Comparison of ENCODE assay signal across 30 mouse cellular contexts in genomic region chr3:107581103-107582010, GRCm38 (mm10). TPM values are rescaled to one million over a fixed set of nuclear protein-coding genes. Genes with fewer than 3 reads are reported as not detected.
DNase-seq lines count a peak whose midpoint lies in the region; ATAC-seq and TF ChIP-seq lines count a peak whose summit lies in the region.
"Had no signal": no experiment of that assay in that cellular context is flagged by ENCODE, and none has a peak within 500 bp of the region (broad histone marks: within the 10 kb centered on the region; RNA-seq: fewer than 3 reads in every experiment).

No protein-coding gene starts in this region.

- no peaks in the 10 kb centered on the region for H3K9me3 ChIP-seq in forebrain, embryonic 11.5 days (ENCODE audit: control insufficient read depth, low read length)
- no peaks in the 10 kb centered on the region for H3K9me3 ChIP-seq in forebrain, embryonic 15.5 days
- H3K9me3 ChIP-seq in midbrain, embryonic 11.5 days (ENCODE audit: control insufficient read depth, low read length) = no peaks in the 10 kb centered on the region
- H3K9me3 ChIP-seq in midbrain, postnatal 0 days (ENCODE audit: low read length) = no peaks in the 10 kb centered on the region
- H3K9me3 ChIP-seq in embryonic facial prominence, embryonic 12.5 days = no peaks in the 10 kb centered on the region
- H3K9me3 ChIP-seq in limb, embryonic 12.5 days = no peaks in the 10 kb centered on the region
- H3K9me3 ChIP-seq: heart, embryonic 12.5 days; hindbrain, embryonic 10.5 days; midbrain, embryonic 12.5 days; stomach, embryonic 15.5 days had no signal

- WGBS in forebrain, embryonic 11.5 days = 2% methylated on average over 15 of the region's 15 CpGs
- 4% methylated on average over 15 of the region's 15 CpGs for WGBS in forebrain, embryonic 15.5 days
- 3% methylated on average over 15 of the region's 15 CpGs for WGBS in midbrain, embryonic 11.5 days
- 7% methylated on average over 15 of the region's 15 CpGs for WGBS in midbrain, postnatal 0 days
- 4% methylated on average over 15 of the region's 15 CpGs for WGBS in embryonic facial prominence, embryonic 12.5 days
- WGBS in limb, embryonic 12.5 days = 3% methylated on average over 15 of the region's 15 CpGs

- ATAC-seq in forebrain, embryonic 11.5 days (replicated peaks; ENCODE audit: low FRiP score) = no peak
- ATAC-seq in forebrain, embryonic 15.5 days (replicated peaks) = no peak
- no peak for ATAC-seq in midbrain, embryonic 11.5 days (ENCODE audit: low FRiP score)
- no peak for ATAC-seq in midbrain, postnatal 0 days (ENCODE audit: low FRiP score)
- no peak for ATAC-seq in embryonic facial prominence, embryonic 12.5 days (ENCODE audit: insufficient number of reproducible peaks, insufficient read depth, low FRiP score, low TSS enrichment)
- ATAC-seq in limb, embryonic 12.5 days (ENCODE audit: insufficient number of reproducible peaks, insufficient read depth, low FRiP score, low TSS enrichment, low read depth) = no peak
- ATAC-seq: CD4-positive, CD25-positive, alpha-beta regulatory T cell, adult 4 months; liver, postnatal 0 days; lung, postnatal 0 days had no signal

- H3K36me3 ChIP-seq in forebrain, embryonic 11.5 days (ENCODE audit: control insufficient read depth, insufficient read depth, low read length) = no peaks in the 10 kb centered on the region
- no peaks in the 10 kb centered on the region for H3K36me3 ChIP-seq in forebrain, embryonic 15.5 days
- H3K36me3 ChIP-seq in midbrain, embryonic 11.5 days (ENCODE audit: control insufficient read depth, insufficient read depth, low read length) = no peaks in the 10 kb centered on the region
- H3K36me3 ChIP-seq in midbrain, postnatal 0 days (ENCODE audit: insufficient read depth, low read length) = no peaks in the 10 kb centered on the region
- no peaks in the 10 kb centered on the region for H3K36me3 ChIP-seq in embryonic facial prominence, embryonic 12.5 days
- no peaks in the 10 kb centered on the region for H3K36me3 ChIP-seq in limb, embryonic 12.5 days
- H3K36me3 ChIP-seq: heart, embryonic 12.5 days; hindbrain, embryonic 10.5 days; midbrain, embryonic 12.5 days; stomach, embryonic 15.5 days had no signal

- H3K4me1 ChIP-seq in forebrain, embryonic 11.5 days (replicated peaks; ENCODE audit: control insufficient read depth, insufficient read depth, low read length) = 0 out of 2 replicates have a peak, but pooled peaks cover 5% of the 10 kb centered on the region
- H3K4me1 ChIP-seq in forebrain, embryonic 15.5 days = peaks cover 13% of the 10 kb centered on the region
- 0 out of 2 replicates have a peak, but pooled peaks cover 4% of the 10 kb centered on the region for H3K4me1 ChIP-seq in midbrain, embryonic 11.5 days (ENCODE audit: control insufficient read depth, insufficient read depth, low read length)
- no peaks in the 10 kb centered on the region for H3K4me1 ChIP-seq in midbrain, postnatal 0 days (ENCODE audit: insufficient read depth, low read length)
- H3K4me1 ChIP-seq in embryonic facial prominence, embryonic 12.5 days = peaks cover 31% of the 10 kb centered on the region; the same call in 1 of the 2 replicates
- H3K4me1 ChIP-seq in limb, embryonic 12.5 days (replicated peaks) = peaks cover 48% of the 10 kb centered on the region

- H3K4me2 ChIP-seq in forebrain, embryonic 11.5 days (ENCODE audit: low read depth, low read length, severe bottlenecking) = no peak overlapping the region
- no peak overlapping the region for H3K4me2 ChIP-seq in forebrain, embryonic 15.5 days (replicated peaks)
- H3K4me2 ChIP-seq in midbrain, embryonic 11.5 days = no peak overlapping the region
- H3K4me2 ChIP-seq in midbrain, postnatal 0 days (ENCODE audit: low read depth, low read length, poor library complexity, severe bottlenecking) = no peak overlapping the region
- H3K4me2 ChIP-seq in embryonic facial prominence, embryonic 12.5 days (replicated peaks) = peak overlapping the region; percentile 76
- H3K4me2 ChIP-seq in limb, embryonic 12.5 days = peak overlapping the region; percentile 81
- H3K4me2 ChIP-seq: heart, embryonic 12.5 days; midbrain, embryonic 12.5 days; stomach, embryonic 15.5 days had no signal

- no peak overlapping the region for H3K27ac ChIP-seq in forebrain, embryonic 11.5 days (ENCODE audit: low read depth, low read length)
- no peak overlapping the region for H3K27ac ChIP-seq in forebrain, embryonic 15.5 days (replicated peaks)
- H3K27ac ChIP-seq in midbrain, embryonic 11.5 days (ENCODE audit: low read depth, low read length) = no peak overlapping the region
- no peak overlapping the region for H3K27ac ChIP-seq in midbrain, postnatal 0 days (ENCODE audit: low read depth, low read length)
- H3K27ac ChIP-seq in embryonic facial prominence, embryonic 12.5 days = peak overlapping the region; percentile 80
- no peak overlapping the region for H3K27ac ChIP-seq in limb, embryonic 12.5 days
- H3K27ac ChIP-seq: hindbrain, embryonic 10.5 days; midbrain, embryonic 12.5 days; stomach, embryonic 15.5 days had no signal

- peaks cover 65% of the 10 kb centered on the region for H3K27me3 ChIP-seq in forebrain, embryonic 11.5 days (ENCODE audit: control insufficient read depth, insufficient read depth, low read length)
- peaks cover 72% of the 10 kb centered on the region for H3K27me3 ChIP-seq in forebrain, embryonic 15.5 days
- H3K27me3 ChIP-seq in midbrain, embryonic 11.5 days (ENCODE audit: control insufficient read depth, insufficient read depth, low read length) = peaks cover 67% of the 10 kb centered on the region
- peaks cover 59% of the 10 kb centered on the region for H3K27me3 ChIP-seq in midbrain, postnatal 0 days (ENCODE audit: insufficient read depth, low read length)
- H3K27me3 ChIP-seq in embryonic facial prominence, embryonic 12.5 days = peaks cover 60% of the 10 kb centered on the region
- peaks cover 81% of the 10 kb centered on the region for H3K27me3 ChIP-seq in limb, embryonic 12.5 days

- peak; percentile 58 for DNase-seq in forebrain, embryonic 11.5 days (ENCODE audit: low spot score)
- peak; percentile 91 for DNase-seq in midbrain, embryonic 11.5 days (ENCODE audit: low spot score, missing footprints)
- no peak for DNase-seq in midbrain, postnatal 0 days (ENCODE audit: low spot score)
- no peak for DNase-seq in right cerebral cortex, postnatal 25 days
- no peak for DNase-seq in lung, postnatal 14 days
- DNase-seq: cerebellum, adult 18-20 months; cerebellum, postnatal 14 days; gastrocnemius, postnatal 14 days; heart, adult 18-20 months; heart, postnatal 10 days; kidney, adult 18-20 months; kidney, postnatal 4 days; liver, postnatal 0 days; right cerebral cortex, adult 18-20 months; thymus, adult 18-20 months; thymus, postnatal 36 days had no signal

- TF ChIP-seq CTCF in midbrain, postnatal 0 days (IDR thresholded peaks at IDR 0.05) = no peak

- no peak overlapping the region for H3K9ac ChIP-seq in forebrain, embryonic 11.5 days (ENCODE audit: low read length)
- H3K9ac ChIP-seq in forebrain, embryonic 15.5 days (replicated peaks) = no peak overlapping the region
- no peak overlapping the region for H3K9ac ChIP-seq in midbrain, embryonic 11.5 days (ENCODE audit: low read length)
- no peak overlapping the region for H3K9ac ChIP-seq in midbrain, postnatal 0 days (replicated peaks; ENCODE audit: low read length, poor library complexity, severe bottlenecking)
- H3K9ac ChIP-seq in embryonic facial prominence, embryonic 12.5 days = no peak overlapping the region
- no peak overlapping the region for H3K9ac ChIP-seq in limb, embryonic 12.5 days (replicated peaks)
- H3K9ac ChIP-seq: heart, embryonic 12.5 days; liver, postnatal 0 days; midbrain, embryonic 12.5 days; stomach, embryonic 15.5 days had no signal

- no peak overlapping the region for H3K4me3 ChIP-seq in forebrain, embryonic 11.5 days (ENCODE audit: low read depth, low read length)
- no peak overlapping the region for H3K4me3 ChIP-seq in forebrain, embryonic 15.5 days
- no peak overlapping the region for H3K4me3 ChIP-seq in midbrain, embryonic 11.5 days (ENCODE audit: low read depth, low read length)
- no peak overlapping the region for H3K4me3 ChIP-seq in midbrain, postnatal 0 days (ENCODE audit: low read depth, low read length)
- H3K4me3 ChIP-seq in embryonic facial prominence, embryonic 12.5 days = no peak overlapping the region
- H3K4me3 ChIP-seq in limb, embryonic 12.5 days (replicated peaks) = 0 out of 2 replicates have a peak overlapping the region, but pooled peaks have one; percentile 6
- H3K4me3 ChIP-seq: heart, embryonic 12.5 days; hindbrain, embryonic 10.5 days; midbrain, embryonic 12.5 days; myocyte had no signal

RNA-seq across cellular contexts. Expression of gene Alx3, which starts 13.5 kb away (rescaled TPM):
- 14.7 and 16.9 TPM in 2 replicates for polyA plus RNA-seq in forebrain, embryonic 11.5 days (2014; fragmentation: Nextera tagmentation; extraction: Ambion mirVana)
- 2.5 and 3.1 TPM in 2 replicates for polyA plus RNA-seq in forebrain, embryonic 15.5 days (2015; fragmentation: Nextera tagmentation; extraction: Ambion mirVana)
- polyA plus RNA-seq in midbrain, embryonic 11.5 days (2014; fragmentation: Nextera tagmentation; extraction: Ambion mirVana) = 2.8 and 3.3 TPM in 2 replicates
- total RNA-seq in midbrain, postnatal 0 days (2014; rRNA removed) = 0.60 and 3.0 TPM in 2 replicates
- polyA plus RNA-seq in midbrain, postnatal 0 days (2015; fragmentation: Nextera tagmentation; extraction: Ambion mirVana) = 0.63 and 1.3 TPM in 2 replicates
- 28.7 and 40.5 TPM in 2 replicates for polyA plus RNA-seq in embryonic facial prominence, embryonic 12.5 days (2016; fragmentation: Nextera tagmentation; extraction: Ambion mirVana)
- 14.5 and 15.1 TPM in 2 replicates for polyA plus RNA-seq in limb, embryonic 12.5 days (2016; fragmentation: Nextera tagmentation; extraction: Ambion mirVana)
- total RNA-seq: gastrocnemius, postnatal 14 days; heart, adult 18-20 months; liver, adult 2 months had no signal
- polyA plus RNA-seq: CD4-positive, CD25-positive, alpha-beta regulatory T cell, adult 4 months; kidney, embryonic 16.5 days; liver, adult 2 months; liver, postnatal 0 days; lung, postnatal 0 days; myocyte; neural tube, embryonic 14.5 days; stomach, embryonic 15.5 days had no signal

RNA-seq across cellular contexts. Expression of gene Ubl4b, which starts 26.5 kb away (rescaled TPM):
- not detected in 2 replicates for polyA plus RNA-seq in forebrain, embryonic 11.5 days (2014; fragmentation: Nextera tagmentation; extraction: Ambion mirVana)
- polyA plus RNA-seq in forebrain, embryonic 15.5 days (2015; fragmentation: Nextera tagmentation; extraction: Ambion mirVana) = 0.13 TPM in 1 of 2 replicates, not detected in the other
- not detected in 2 replicates for polyA plus RNA-seq in midbrain, embryonic 11.5 days (2014; fragmentation: Nextera tagmentation; extraction: Ambion mirVana)
- not detected in 2 replicates for total RNA-seq in midbrain, postnatal 0 days (2014; rRNA removed)
- not detected in 2 replicates for polyA plus RNA-seq in midbrain, postnatal 0 days (2015; fragmentation: Nextera tagmentation; extraction: Ambion mirVana)
- polyA plus RNA-seq in embryonic facial prominence, embryonic 12.5 days (2016; fragmentation: Nextera tagmentation; extraction: Ambion mirVana) = 0.46 and 0.48 TPM in 2 replicates
- polyA plus RNA-seq in limb, embryonic 12.5 days (2016; fragmentation: Nextera tagmentation; extraction: Ambion mirVana) = 0.15 and 0.24 TPM in 2 replicates
- total RNA-seq: gastrocnemius, postnatal 14 days; heart, adult 18-20 months; heart, postnatal 10 days; liver, adult 2 months had no signal
- polyA plus RNA-seq: CD4-positive, CD25-positive, alpha-beta regulatory T cell, adult 4 months; heart, embryonic 12.5 days; hindbrain, embryonic 10.5 days; kidney, embryonic 16.5 days; liver, adult 2 months; liver, postnatal 0 days; lung, postnatal 0 days; midbrain, embryonic 12.5 days; myocyte; neural tube, embryonic 14.5 days; stomach, embryonic 15.5 days had no signal

RNA-seq across cellular contexts. Expression of gene Gm10961, which starts 49.8 kb away (rescaled TPM):
- polyA plus RNA-seq in forebrain, embryonic 11.5 days (2014; fragmentation: Nextera tagmentation; extraction: Ambion mirVana) = not detected in 2 replicates
- polyA plus RNA-seq in forebrain, embryonic 15.5 days (2015; fragmentation: Nextera tagmentation; extraction: Ambion mirVana) = not detected in 2 replicates
- polyA plus RNA-seq in midbrain, embryonic 11.5 days (2014; fragmentation: Nextera tagmentation; extraction: Ambion mirVana) = not detected in 2 replicates
- total RNA-seq in midbrain, postnatal 0 days (2014; rRNA removed) = not detected in 2 replicates
- polyA plus RNA-seq in midbrain, postnatal 0 days (2015; fragmentation: Nextera tagmentation; extraction: Ambion mirVana) = not detected in 2 replicates
- polyA plus RNA-seq in embryonic facial prominence, embryonic 12.5 days (2016; fragmentation: Nextera tagmentation; extraction: Ambion mirVana) = not detected in 2 replicates
- polyA plus RNA-seq in limb, embryonic 12.5 days (2016; fragmentation: Nextera tagmentation; extraction: Ambion mirVana) = not detected in 2 replicates
- total RNA-seq: gastrocnemius, postnatal 14 days; heart, adult 18-20 months; heart, postnatal 10 days; left cerebral cortex, postnatal 14 days; liver, adult 2 months had no signal
- polyA plus RNA-seq: CD4-positive, CD25-positive, alpha-beta regulatory T cell, adult 4 months; heart, embryonic 12.5 days; hindbrain, embryonic 10.5 days; kidney, embryonic 16.5 days; liver, adult 2 months; liver, postnatal 0 days; lung, postnatal 0 days; midbrain, embryonic 12.5 days; myocyte; neural tube, embryonic 14.5 days; stomach, embryonic 15.5 days had no signal

RNA-seq across cellular contexts. Expression of gene Strip1, which starts 50.1 kb away (rescaled TPM):
- 92.2 and 100 TPM in 2 replicates for polyA plus RNA-seq in forebrain, embryonic 11.5 days (2014; fragmentation: Nextera tagmentation; extraction: Ambion mirVana)
- 148 and 149 TPM in 2 replicates for polyA plus RNA-seq in forebrain, embryonic 15.5 days (2015; fragmentation: Nextera tagmentation; extraction: Ambion mirVana)
- polyA plus RNA-seq in midbrain, embryonic 11.5 days (2014; fragmentation: Nextera tagmentation; extraction: Ambion mirVana) = 87.6 and 90.6 TPM in 2 replicates
- total RNA-seq in midbrain, postnatal 0 days (2014; rRNA removed) = 131 and 142 TPM in 2 replicates
- 120 and 122 TPM in 2 replicates for polyA plus RNA-seq in midbrain, postnatal 0 days (2015; fragmentation: Nextera tagmentation; extraction: Ambion mirVana)
- polyA plus RNA-seq in embryonic facial prominence, embryonic 12.5 days (2016; fragmentation: Nextera tagmentation; extraction: Ambion mirVana) = 82.4 and 83.1 TPM in 2 replicates
- 79.8 and 79.9 TPM in 2 replicates for polyA plus RNA-seq in limb, embryonic 12.5 days (2016; fragmentation: Nextera tagmentation; extraction: Ambion mirVana)

Comparison
In these comparisons a context has a peak if more than half of its experiments do, and no peak if none do; other contexts are left out.
1. DNase-seq: peak in forebrain, embryonic 11.5 days (single experiment) and midbrain, embryonic 11.5 days (single experiment); none in midbrain, postnatal 0 days (single experiment), right cerebral cortex, postnatal 25 days (single experiment) and lung, postnatal 14 days (single experiment).
2. H3K4me2 ChIP-seq: peak in embryonic facial prominence, embryonic 12.5 days (single experiment) and limb, embryonic 12.5 days (single experiment); none in forebrain, embryonic 11.5 days (single experiment), forebrain, embryonic 15.5 days (single experiment), midbrain, embryonic 11.5 days (single experiment) and midbrain, postnatal 0 days (single experiment).